Mouse (Mus musculus): ENCODE results near the gene Ptgs1. TPM values are rescaled to one million over a fixed set of nuclear protein-coding genes. Genes with fewer than 3 reads are reported as not detected.

Ptgs1 gene
- polyA plus RNA-seq, 1 experiment: 15.1 TPM

Other genes with a start within 250 kb of the Ptgs1 start
- 130 and 131 TPM in 2 replicates for gene Ndufa8, start 181.0 kb upstream of the Ptgs1 start, polyA plus RNA-seq (2012; rRNA removed)
- not detected in 2 replicates for gene Morn5, start 181.0 kb upstream of the Ptgs1 start, polyA plus RNA-seq (2012; rRNA removed)
- gene Lhx6, start 125.0 kb upstream of the Ptgs1 start, polyA plus RNA-seq (2012; rRNA removed): 0.45 and 0.55 TPM in 2 replicates
- 46.0 and 46.5 TPM in 2 replicates for gene Mrrf, start 94.0 kb upstream of the Ptgs1 start, polyA plus RNA-seq (2012; rRNA removed)
- gene Rbm18, start 93.7 kb upstream of the Ptgs1 start, polyA plus RNA-seq (2012; rRNA removed): 8.6 and 10.2 TPM in 2 replicates
- gene Olfr338, start 143.1 kb downstream of the Ptgs1 start, polyA plus RNA-seq (2012; rRNA removed): not detected in 2 replicates
- not detected in 2 replicates for gene Olfr339, start 188.5 kb downstream of the Ptgs1 start, polyA plus RNA-seq (2012; rRNA removed)
- gene Olfr340, start 222.2 kb downstream of the Ptgs1 start, polyA plus RNA-seq (2012; rRNA removed): not detected in 2 replicates

Data from large intestine, adult 2 months (tissue).